Mouse (Mus musculus) liver, embryonic 14.5 days (tissue): ENCODE data around the gene Gm45015. TPM values are rescaled to one million over a fixed set of nuclear protein-coding genes. Genes with fewer than 3 reads are reported as not detected.
"Not testable (repeated sequence)": the region's sequence is repeated elsewhere in the genome, so short reads cannot be mapped to it uniquely, and the experiment has no call there.

Experiments used
- ATAC-seq: fragments of 200-750 bp; cut with Nextera tagmentation; 2 replicates; pipeline ENCODE4 v1.8.0; 2017; ENCODE audit warnings: moderate number of reproducible peaks, mild to moderate bottlenecking, moderate library complexity; ENCODE audit not compliant: insufficient read depth
- DNase-seq, 3 experiments: peaks; one replicate each; pipeline ENCODE4 v3.0.0-alpha.2; 2012 to 2013; ENCODE audit warnings: low read depth in 3 of 3, low spot score in 3 of 3
- H3K27ac ChIP-seq: fragments of 300-500 bp; sonication (generic); 2 replicates; pipeline ENCODE4 v1.5.1; 2014; ENCODE audit warnings: moderate library complexity, mild to moderate bottlenecking, control low read depth, inconsistent platforms
- H3K27me3 ChIP-seq: fragments of 300-500 bp; sonication (generic); 2 replicates; pipeline ENCODE4 v1.6.1; 2014; ENCODE audit warnings: mild to moderate bottlenecking, low read length, moderate library complexity; ENCODE audit not compliant: control insufficient read depth, insufficient read depth
- H3K36me3 ChIP-seq: fragments of 300-500 bp; sonication (generic); replicated peaks from 2 replicates; pipeline ENCODE4 v1.6.1; 2014; ENCODE audit warnings: low read depth; ENCODE audit not compliant: control insufficient read depth, insufficient read depth
- H3K4me1 ChIP-seq, 2 experiments: fragments of 200-500 bp in 1 of 2; fragments of 300-500 bp in 1 of 2; sonication (generic) in 1 of 2; replicated peaks; 2 replicates each; pipeline ENCODE4 v1.6.1; 2012 to 2014; ENCODE audit warnings: antibody characterized with exemption in 1 of 2, inconsistent platforms in 1 of 2, low read length in 1 of 2; ENCODE audit not compliant: control insufficient read depth in 2 of 2, insufficient read depth in 2 of 2
- H3K4me2 ChIP-seq: fragments of 300-500 bp; sonication (generic); 2 replicates; pipeline ENCODE4 v1.6.1; 2014; ENCODE audit warnings: low read depth, mild to moderate bottlenecking, control low read depth, moderate library complexity
- H3K4me3 ChIP-seq, 2 experiments: fragments of 200-500 bp in 1 of 2; fragments of 300-500 bp in 1 of 2; sonication (generic) in 1 of 2; 2 replicates each; pipeline ENCODE4 v1.5.1; 2012 to 2014; ENCODE audit warnings: low read depth in 2 of 2, low read length in 2 of 2, mild to moderate bottlenecking in 2 of 2, control low read depth in 1 of 2, inconsistent platforms in 1 of 2, moderate library complexity in 1 of 2; ENCODE audit not compliant: insufficient read depth in 1 of 2
- H3K9ac ChIP-seq: fragments of 300-500 bp; sonication (generic); replicated peaks from 2 replicates; pipeline ENCODE4 v1.6.1; 2014; ENCODE audit warnings: mild to moderate bottlenecking, control low read depth, moderate library complexity
- H3K9me3 ChIP-seq: fragments of 300-500 bp; sonication (generic); 2 replicates; pipeline ENCODE4 v1.6.1; 2016; ENCODE audit warnings: low read length, mixed read lengths; ENCODE audit not compliant: control insufficient read depth
- CTCF ChIP-seq: IDR thresholded peaks from 2 replicates; pipeline ENCODE4 v1.5.1; 2016; ENCODE audit warnings: antibody characterized with exemption, low read depth, control low read depth
- EP300 ChIP-seq: IDR thresholded peaks from 2 replicates; pipeline ENCODE4 v1.6.1; 2016; ENCODE audit warnings: antibody characterized with exemption, low read depth
- WGBS: fragments of 180-500 bp; shearing (Covaris S2); extraction: QIAGEN DNeasy Blood & Tissue Kit; methylation state at CpG from one replicate; pipeline ENCODE4 v1.1.7; 2014; ENCODE audit not compliant: insufficient replicate concordance; 5-methylcytosine and 5-hydroxymethylcytosine counted together
- polyA plus RNA-seq, 2 experiments: library from polyadenylated mRNA; depleted of rRNA in 1 of 2; stranded (reverse) in 1 of 2; unstranded in 1 of 2; fragments of >200 nt; fragmentation: Nextera tagmentation in 1 of 2; extraction: Ambion mirVana in 1 of 2; gene quantifications; 2 replicates each; pipeline versions ENCODE4 v1.2.1 to v1.2.3; 2012 to 2014

Gene Gm45015
- polyA plus RNA-seq, 2 experiments, result not detected

- ATAC-seq, result no peak
- H3K27ac ChIP-seq, result no peak overlapping the region
These were observed 24.1 kb downstream of the Gm45015 start for GRCm38 (mm10) chrX:73312522-73312921.

GRCm38 (mm10) chrX:73295745-73296144 is 40.9 kb downstream of the Gm45015 start:
- not testable (repeated sequence) for ATAC-seq, H3K27ac ChIP-seq, H3K9me3 ChIP-seq, H3K27me3 ChIP-seq, H3K36me3 ChIP-seq, H3K4me3 ChIP-seq, H3K9ac ChIP-seq, DNase-seq, H3K4me1 ChIP-seq, H3K4me2 ChIP-seq
- WGBS, result 47% methylated on average over 7 of the region's 10 CpGs

More at GRCm38 (mm10) chrX:73312522-73312921, 24.1 kb downstream of the Gm45015 start:
- Histone ChIP-seq H3K27me3 (no peaks in the 10 kb centered on the region), H3K9me3 (no peaks in the 10 kb centered on the region), H3K4me2 (no peak overlapping the region), H3K4me1 (no peaks in the 10 kb centered on the region), H3K4me3 (no peak overlapping the region), H3K9ac (no peak overlapping the region), H3K36me3 (no peaks in the 10 kb centered on the region)
- no peak for TF ChIP-seq EP300
- peak; percentile 34; the same call in 1 of the 2 replicates for TF ChIP-seq CTCF
- DNase-seq, result peak in 2 of 3 experiments; percentile 1 to 9
- 18% methylated on average over 3 of the region's 3 CpGs for WGBS

- not testable (repeated sequence) for H3K4me3 ChIP-seq, H3K9me3 ChIP-seq, H3K4me1 ChIP-seq, DNase-seq, H3K9ac ChIP-seq, ATAC-seq, H3K27me3 ChIP-seq, H3K27ac ChIP-seq, H3K4me2 ChIP-seq, H3K36me3 ChIP-seq
- 72% methylated on average over 12 of the region's 17 CpGs for WGBS
These were observed 43.8 kb downstream of the Gm45015 start, which contains the start of the genes Xlr5a and Xlr5c for GRCm38 (mm10) chrX:73292876-73293275. TSS of gene Xlr5a (minus strand) at chrX:73292976. TSS of gene Xlr5c (minus strand) at chrX:73292976.

Other genes with a start within 250 kb of the Gm45015 start
- 1.5 and 1.8 TPM in 2 replicates for gene Xlr3a, start 239.7 kb downstream of the Gm45015 start, polyA plus RNA-seq (2012; rRNA removed)
- 0.74 and 3.8 TPM in 2 replicates for gene Xlr3a, start 239.7 kb downstream of the Gm45015 start, polyA plus RNA-seq (2014; fragmentation: Nextera tagmentation; extraction: Ambion mirVana)
- gene Gm14685, start 219.8 kb downstream of the Gm45015 start, polyA plus RNA-seq (2012; rRNA removed), result 0.03 TPM in 2 replicates
- not detected in 2 replicates for gene Gm14685, start 219.8 kb downstream of the Gm45015 start, polyA plus RNA-seq (2014; fragmentation: Nextera tagmentation; extraction: Ambion mirVana)
- gene Xlr5b, start 188.0 kb downstream of the Gm45015 start, polyA plus RNA-seq (2012; rRNA removed), result not detected in 2 replicates
- gene Xlr5b, start 188.0 kb downstream of the Gm45015 start, polyA plus RNA-seq (2014; fragmentation: Nextera tagmentation; extraction: Ambion mirVana), result not detected in 2 replicates
- gene DXBay18, start 187.4 kb downstream of the Gm45015 start, polyA plus RNA-seq (2012; rRNA removed), result not detected in 2 replicates
- gene DXBay18, start 187.4 kb downstream of the Gm45015 start, polyA plus RNA-seq (2014; fragmentation: Nextera tagmentation; extraction: Ambion mirVana), result not detected in 2 replicates
- not detected in 2 replicates for gene Spin2d, start 159.9 kb downstream of the Gm45015 start, polyA plus RNA-seq (2012; rRNA removed)
- gene Spin2d, start 159.9 kb downstream of the Gm45015 start, polyA plus RNA-seq (2014; fragmentation: Nextera tagmentation; extraction: Ambion mirVana), result not detected in 2 replicates
- 0.63 and 2.1 TPM in 2 replicates for gene Xlr3b, start 144.6 kb downstream of the Gm45015 start, polyA plus RNA-seq (2012; rRNA removed)
- gene Xlr3b, start 144.6 kb downstream of the Gm45015 start, polyA plus RNA-seq (2014; fragmentation: Nextera tagmentation; extraction: Ambion mirVana), result 1.7 and 2.0 TPM in 2 replicates
- 0.73 and 1.9 TPM in 2 replicates for gene Xlr4b, start 122.5 kb downstream of the Gm45015 start, polyA plus RNA-seq (2012; rRNA removed)
- 1.2 and 2.9 TPM in 2 replicates for gene Xlr4b, start 122.5 kb downstream of the Gm45015 start, polyA plus RNA-seq (2014; fragmentation: Nextera tagmentation; extraction: Ambion mirVana)
- gene F8a, start 108.5 kb downstream of the Gm45015 start, polyA plus RNA-seq (2012; rRNA removed), result 1.5 and 1.9 TPM in 2 replicates
- 2.4 and 2.9 TPM in 2 replicates for gene F8a, start 108.5 kb downstream of the Gm45015 start, polyA plus RNA-seq (2014; fragmentation: Nextera tagmentation; extraction: Ambion mirVana)
- 0.12 and 0.19 TPM in 2 replicates for gene Xlr4c, start 93.7 kb downstream of the Gm45015 start, polyA plus RNA-seq (2012; rRNA removed)
- 0.20 and 0.49 TPM in 2 replicates for gene Xlr4c, start 93.7 kb downstream of the Gm45015 start, polyA plus RNA-seq (2014; fragmentation: Nextera tagmentation; extraction: Ambion mirVana)
- gene Xlr3c, start 71.5 kb downstream of the Gm45015 start, polyA plus RNA-seq (2012; rRNA removed), result not detected in 2 replicates
- gene Xlr3c, start 71.5 kb downstream of the Gm45015 start, polyA plus RNA-seq (2014; fragmentation: Nextera tagmentation; extraction: Ambion mirVana), result not detected in 2 replicates
- not detected in 2 replicates for gene Xlr5a, start 43.9 kb downstream of the Gm45015 start, polyA plus RNA-seq (2012; rRNA removed)
- gene Xlr5a, start 43.9 kb downstream of the Gm45015 start, polyA plus RNA-seq (2014; fragmentation: Nextera tagmentation; extraction: Ambion mirVana), result not detected in 2 replicates
- gene Xlr5c, start 43.9 kb downstream of the Gm45015 start, polyA plus RNA-seq (2012; rRNA removed), result not detected in 2 replicates
- gene Xlr5c, start 43.9 kb downstream of the Gm45015 start, polyA plus RNA-seq (2014; fragmentation: Nextera tagmentation; extraction: Ambion mirVana), result not detected in 2 replicates
- gene Zfp275, start 5.8 kb upstream of the Gm45015 start, polyA plus RNA-seq (2012; rRNA removed), result 2.5 and 3.1 TPM in 2 replicates
- gene Zfp275, start 5.8 kb upstream of the Gm45015 start, polyA plus RNA-seq (2014; fragmentation: Nextera tagmentation; extraction: Ambion mirVana), result 1.9 and 2.2 TPM in 2 replicates
- not detected in 2 replicates for gene Gm18336, start 61.9 kb upstream of the Gm45015 start, polyA plus RNA-seq (2012; rRNA removed)
- gene Gm18336, start 61.9 kb upstream of the Gm45015 start, polyA plus RNA-seq (2014; fragmentation: Nextera tagmentation; extraction: Ambion mirVana), result not detected in 2 replicates
- gene Zfp92, start 74.3 kb upstream of the Gm45015 start, polyA plus RNA-seq (2012; rRNA removed), result 0.01 TPM in 2 replicates
- gene Zfp92, start 74.3 kb upstream of the Gm45015 start, polyA plus RNA-seq (2014; fragmentation: Nextera tagmentation; extraction: Ambion mirVana), result not detected in 2 replicates
- gene Trex2, start 98.5 kb upstream of the Gm45015 start, polyA plus RNA-seq (2012; rRNA removed), result not detected in 2 replicates
- not detected in 2 replicates for gene Trex2, start 98.5 kb upstream of the Gm45015 start, polyA plus RNA-seq (2014; fragmentation: Nextera tagmentation; extraction: Ambion mirVana)
- 22.7 and 26.9 TPM in 2 replicates for gene Haus7, start 122.2 kb upstream of the Gm45015 start, polyA plus RNA-seq (2012; rRNA removed)
- 37.4 and 40.6 TPM in 2 replicates for gene Haus7, start 122.2 kb upstream of the Gm45015 start, polyA plus RNA-seq (2014; fragmentation: Nextera tagmentation; extraction: Ambion mirVana)
- gene Bgn, start 146.8 kb upstream of the Gm45015 start, polyA plus RNA-seq (2012; rRNA removed), result 19.0 and 20.6 TPM in 2 replicates
- 11.1 and 11.8 TPM in 2 replicates for gene Bgn, start 146.8 kb upstream of the Gm45015 start, polyA plus RNA-seq (2014; fragmentation: Nextera tagmentation; extraction: Ambion mirVana)
- gene Atp2b3, start 166.2 kb upstream of the Gm45015 start, polyA plus RNA-seq (2012; rRNA removed), result 0.01 TPM in 1 of 2 replicates, not detected in the other
- gene Atp2b3, start 166.2 kb upstream of the Gm45015 start, polyA plus RNA-seq (2014; fragmentation: Nextera tagmentation; extraction: Ambion mirVana), result not detected in 2 replicates